Mouse (Mus musculus): ENCODE data around the gene Tmem176a.
A peak's percentile ranks its signal among the peaks of the same experiment; 100 is the strongest.
"Not testable (repeated sequence)": the region's sequence is repeated elsewhere in the genome, so short reads cannot be mapped to it uniquely, and the experiment has no call there.

Gene Tmem176a

DNA sequence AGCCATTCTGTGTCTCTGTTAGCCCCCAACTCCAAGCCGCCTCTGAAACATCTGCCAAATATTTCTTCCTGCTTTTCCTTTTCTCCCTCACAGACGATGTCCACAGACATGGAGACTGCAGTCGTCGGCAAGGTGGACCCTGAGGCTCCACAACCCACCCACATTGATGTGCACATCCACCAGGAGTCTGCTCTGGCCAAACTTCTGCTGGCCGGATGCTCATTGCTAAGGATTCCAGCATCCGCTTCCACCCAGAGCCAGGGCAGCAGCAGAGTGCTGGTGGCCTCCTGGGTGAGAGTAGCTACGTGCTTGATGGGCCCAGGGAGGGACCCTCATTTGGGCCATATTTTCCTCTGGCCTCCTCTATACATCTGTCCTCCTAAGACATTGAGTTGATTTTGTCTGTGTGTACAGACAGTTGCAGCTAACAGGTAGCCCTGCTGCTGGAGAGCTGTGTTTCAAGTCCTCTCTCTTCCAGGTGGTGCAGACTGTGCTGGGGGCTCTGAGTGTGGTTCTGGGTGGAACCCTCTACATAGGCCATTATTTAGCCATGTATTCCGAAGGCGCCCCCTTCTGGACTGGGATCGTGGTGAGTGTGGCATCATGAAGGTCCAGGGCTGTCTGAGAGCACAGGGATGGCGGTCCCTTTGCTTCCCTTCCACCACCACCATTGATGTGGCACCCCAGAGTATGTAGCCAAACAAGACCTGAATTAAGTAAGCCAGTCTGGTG is 1.6 kb downstream of the Tmem176a start:
- DNase-seq (ENCODE audit: low read depth) = no peak

DNA sequence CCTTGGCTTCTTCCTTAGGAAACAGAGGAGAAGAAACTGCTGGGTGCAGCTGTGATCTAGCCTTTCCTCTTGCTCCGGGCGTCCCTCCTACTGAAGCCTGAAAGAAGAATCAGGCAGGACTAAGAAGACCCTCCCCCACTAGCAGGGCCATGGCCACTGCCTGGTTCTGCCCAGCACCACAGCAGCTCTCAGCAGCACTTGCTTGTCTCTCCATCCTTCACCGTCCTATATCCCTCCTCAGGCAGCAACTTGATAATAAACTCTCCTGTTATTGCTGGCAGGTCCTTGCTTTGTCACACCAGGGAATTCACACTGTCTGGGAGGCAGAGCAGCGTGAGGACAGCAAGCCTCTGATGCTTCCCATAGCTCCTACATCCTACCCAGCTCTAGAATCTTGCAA is 4.4 kb downstream of the Tmem176a start:
- no peak for DNase-seq (ENCODE audit: low read depth)

DNA sequence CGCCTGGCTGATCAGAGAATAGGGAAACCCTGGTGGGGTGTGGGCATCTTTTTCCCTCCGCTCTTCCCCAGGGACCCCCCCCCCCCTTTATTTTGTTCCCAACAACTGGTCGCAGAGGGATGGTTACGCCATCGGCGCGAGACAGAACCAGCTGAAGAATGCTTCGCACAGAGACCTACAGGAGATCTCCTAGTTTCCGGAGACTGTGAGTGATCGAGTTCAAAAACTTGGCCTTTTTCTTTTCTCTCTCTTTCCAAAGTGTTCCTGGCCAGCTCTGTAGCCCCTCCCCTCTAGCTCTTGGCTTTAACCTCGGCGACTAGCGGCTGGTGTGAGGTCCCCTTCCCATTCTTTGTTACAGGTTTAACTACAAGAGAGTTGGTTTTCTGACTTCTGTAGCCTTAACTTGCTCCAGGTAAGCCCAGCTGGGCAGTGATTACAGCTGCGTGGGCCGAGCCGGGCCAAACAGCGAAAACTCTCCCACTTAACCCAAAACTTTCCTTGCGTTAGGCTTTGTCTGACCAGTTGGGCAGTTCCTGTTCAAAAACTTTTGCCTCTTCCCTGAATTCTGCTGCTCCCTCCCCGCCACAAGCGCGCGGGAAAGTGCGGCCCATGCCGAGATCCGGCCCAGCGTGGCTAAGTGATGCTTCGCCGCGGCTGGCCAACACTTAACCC is 11.2 kb downstream of the Tmem176a start:
- DNase-seq (ENCODE audit: low read depth) = no peak

DNA sequence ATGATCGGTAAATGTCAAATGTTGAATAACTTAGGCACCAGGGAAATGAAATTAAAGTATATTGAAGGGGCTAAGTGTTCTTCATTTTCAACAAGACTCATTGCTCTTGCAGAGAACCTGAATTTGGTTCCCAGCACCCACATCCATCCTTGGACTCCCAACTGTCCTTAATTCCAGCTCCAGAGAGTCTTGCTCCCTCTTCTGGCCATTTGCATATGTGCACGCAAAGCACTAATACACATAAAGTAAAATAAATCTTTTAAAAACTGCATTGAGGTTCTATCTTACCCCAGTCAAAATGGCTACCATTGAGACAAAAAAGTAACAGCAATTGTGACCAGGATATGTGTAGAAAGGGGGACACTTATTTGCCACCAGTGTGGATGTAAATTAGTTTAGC is 13.4 kb downstream of the Tmem176a start:
- no peak for DNase-seq (ENCODE audit: low read depth)

DNA sequence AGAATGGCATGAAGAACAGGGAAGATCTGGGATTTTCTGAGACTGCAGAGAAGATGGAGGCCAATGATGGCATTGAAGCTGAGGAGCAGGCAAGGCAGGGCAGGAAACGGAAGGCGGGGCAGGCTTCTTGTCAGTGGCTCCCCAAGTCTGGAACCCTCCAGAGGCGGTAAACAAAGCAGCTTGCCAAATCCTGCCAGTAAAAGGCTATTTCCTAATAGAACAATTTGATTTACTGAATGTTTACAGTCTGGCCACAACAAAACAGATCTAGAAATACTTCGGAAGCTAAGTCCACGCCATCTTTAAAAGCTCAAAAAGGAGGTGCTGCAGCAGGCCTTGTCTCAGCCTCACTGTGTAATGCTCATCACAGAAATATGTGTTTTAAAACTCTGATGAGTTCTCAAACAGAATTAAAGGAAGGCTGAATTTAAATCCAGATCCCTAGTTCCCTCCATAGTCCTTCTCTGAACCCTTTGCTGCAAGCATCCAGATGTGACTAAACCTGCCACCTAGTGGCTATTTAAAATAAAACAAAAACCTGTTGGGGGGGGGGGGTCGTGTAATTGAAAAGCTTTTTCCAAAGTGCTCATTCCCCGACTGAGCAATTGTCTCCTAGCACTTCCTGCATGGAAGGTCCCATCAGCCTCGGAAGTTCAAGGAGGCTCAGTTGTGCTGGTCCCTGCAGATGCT is 17.0 kb downstream of the Tmem176a start:
- no peak for DNase-seq (ENCODE audit: low read depth)

DNA sequence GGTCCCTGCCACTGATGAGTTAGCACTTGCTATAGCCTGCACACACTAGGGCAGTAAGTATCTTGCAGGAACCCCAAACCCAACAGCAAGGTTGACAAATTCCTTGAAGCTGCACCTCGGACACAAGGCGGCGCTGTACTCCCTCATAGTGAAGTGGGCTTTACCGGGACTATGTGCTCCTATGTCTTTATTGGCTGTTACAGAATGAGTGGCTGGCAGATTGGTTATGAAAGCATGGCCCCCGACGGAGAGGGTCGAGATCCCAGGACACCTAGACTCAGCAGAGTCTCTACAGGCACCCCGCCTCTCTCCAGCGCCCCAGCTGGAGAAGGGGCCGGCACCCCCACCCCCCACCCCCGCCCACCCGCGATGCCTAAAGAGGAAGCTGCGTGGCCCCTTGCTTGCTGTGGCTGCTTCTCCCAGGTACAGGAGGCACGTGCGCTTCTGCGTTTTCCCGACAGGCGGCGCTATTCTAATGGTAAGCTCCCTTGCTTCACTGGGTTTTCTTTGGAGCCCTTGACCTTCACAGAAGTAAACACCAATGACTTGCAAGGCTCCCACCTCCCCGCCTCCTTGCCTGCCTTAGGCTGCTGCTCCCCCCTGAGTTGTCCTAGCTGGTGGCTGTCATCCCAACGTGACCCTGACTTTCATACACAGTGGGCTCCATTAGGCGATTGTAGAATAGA is 19.6 kb downstream of the Tmem176a start:
- DNase-seq (ENCODE audit: low read depth) = peak; percentile 25

DNA sequence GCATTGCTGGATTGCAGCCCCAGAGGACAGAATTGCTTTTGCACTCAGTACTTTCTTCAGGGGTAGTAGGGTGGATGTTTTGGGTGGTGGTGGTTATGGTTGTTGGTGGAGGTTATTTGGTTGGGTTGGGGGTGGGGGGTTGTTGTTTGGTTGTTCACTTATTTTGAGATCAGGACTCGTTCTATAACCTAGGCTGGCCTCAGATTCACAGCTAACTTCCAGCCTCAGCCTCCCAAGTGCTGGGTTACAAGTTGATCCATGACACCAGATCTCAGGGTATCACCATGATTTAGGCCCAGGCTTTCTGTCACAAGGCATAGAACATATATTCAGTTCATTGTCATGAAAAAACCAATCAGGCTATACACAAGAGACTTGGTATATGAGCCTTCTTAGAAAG is 20.1 kb downstream of the Tmem176a start:
- DNase-seq (ENCODE audit: low read depth) = no peak

DNA sequence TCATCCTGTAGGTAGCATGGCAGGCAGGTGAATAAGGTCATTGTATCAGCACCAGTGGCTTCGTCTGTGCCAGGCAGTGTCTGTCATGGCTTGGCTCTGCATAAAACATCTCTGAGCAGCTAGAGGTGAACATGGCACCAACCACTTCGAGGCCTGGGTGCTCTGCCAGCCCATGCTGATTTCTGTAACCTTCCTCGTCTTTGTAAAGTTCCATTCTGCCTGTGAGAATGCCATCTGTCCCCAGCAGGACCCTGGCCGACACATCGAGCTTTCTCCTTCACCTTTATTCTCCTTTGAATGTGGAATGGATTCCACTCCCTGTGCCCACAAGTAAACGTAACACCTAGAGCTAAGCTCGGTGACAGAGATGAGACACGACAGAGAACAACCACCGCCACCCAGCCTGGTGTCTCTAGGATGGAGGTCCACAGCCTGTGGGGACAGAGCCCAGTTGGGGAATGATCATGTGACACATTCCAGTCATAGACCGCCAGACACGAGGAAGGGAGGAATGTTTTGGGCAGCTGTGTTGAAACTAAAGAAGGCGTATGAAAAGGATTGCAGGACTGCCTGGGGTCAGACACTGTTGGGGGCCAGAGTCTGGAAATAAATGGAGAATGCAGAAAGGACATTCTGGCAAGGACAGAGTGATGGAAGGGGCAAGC is 21.0 kb downstream of the Tmem176a start:
- no peak for DNase-seq (ENCODE audit: low read depth)

DNA sequence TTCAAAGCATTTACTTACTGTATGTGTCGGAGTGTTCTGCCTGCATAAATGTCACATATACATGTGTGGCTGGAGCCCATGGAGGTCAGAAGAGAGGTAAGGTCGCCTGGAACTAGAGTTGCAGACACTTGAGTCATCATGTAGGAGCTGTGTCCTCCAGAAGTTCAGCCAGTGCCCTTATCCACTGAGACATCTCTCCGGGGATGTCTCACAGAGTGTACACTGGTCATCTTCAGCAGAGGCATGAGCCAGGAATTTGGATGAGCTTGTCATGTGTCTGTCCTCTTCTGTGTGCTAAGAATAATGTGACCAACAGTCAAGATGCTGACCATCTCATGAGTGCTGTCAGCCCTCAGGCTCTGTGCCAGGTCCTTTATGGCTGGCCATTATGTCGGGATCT is 22.1 kb downstream of the Tmem176a start:
- DNase-seq (ENCODE audit: low read depth) = no peak

DNA sequence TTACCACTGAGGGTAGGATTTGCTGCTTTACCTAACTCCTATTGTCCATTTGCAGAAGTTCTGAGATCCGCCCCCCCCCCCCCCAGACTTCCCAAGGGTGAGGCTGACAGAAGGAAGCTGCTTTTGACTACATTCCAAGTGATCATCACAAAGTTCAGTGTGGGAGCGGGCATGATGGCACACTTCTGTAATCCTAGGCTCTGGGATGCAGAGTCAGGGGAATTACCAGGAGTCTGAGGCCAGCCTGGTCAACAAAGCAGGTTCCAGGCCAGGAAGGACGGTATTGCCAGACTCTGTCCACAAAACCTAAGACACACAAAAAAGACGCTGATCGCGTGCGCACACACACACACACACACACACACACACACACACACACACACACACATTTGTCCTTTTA is 22.8 kb downstream of the Tmem176a start:
- no peak for DNase-seq (ENCODE audit: low read depth)

DNA sequence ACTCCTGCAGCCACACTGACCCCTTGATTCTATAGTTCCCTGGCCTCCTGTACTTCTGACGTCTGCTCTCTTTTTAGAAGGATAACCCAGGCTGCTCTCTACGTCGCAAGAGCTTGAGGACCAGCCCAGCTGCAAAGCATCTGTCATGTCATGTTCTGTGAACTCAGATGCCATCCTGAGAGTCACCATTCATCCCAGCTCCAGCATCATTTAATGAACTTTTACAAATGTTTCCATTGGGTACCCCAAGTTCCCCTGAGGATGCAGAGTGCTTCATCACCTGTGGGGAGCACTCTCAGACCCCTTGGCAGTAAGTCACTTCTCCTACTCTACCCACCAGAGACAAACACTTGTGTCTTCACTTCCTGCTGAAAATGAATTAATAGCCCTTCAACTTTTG is 23.5 kb downstream of the Tmem176a start:
- DNase-seq (ENCODE audit: low read depth) = no peak

DNA sequence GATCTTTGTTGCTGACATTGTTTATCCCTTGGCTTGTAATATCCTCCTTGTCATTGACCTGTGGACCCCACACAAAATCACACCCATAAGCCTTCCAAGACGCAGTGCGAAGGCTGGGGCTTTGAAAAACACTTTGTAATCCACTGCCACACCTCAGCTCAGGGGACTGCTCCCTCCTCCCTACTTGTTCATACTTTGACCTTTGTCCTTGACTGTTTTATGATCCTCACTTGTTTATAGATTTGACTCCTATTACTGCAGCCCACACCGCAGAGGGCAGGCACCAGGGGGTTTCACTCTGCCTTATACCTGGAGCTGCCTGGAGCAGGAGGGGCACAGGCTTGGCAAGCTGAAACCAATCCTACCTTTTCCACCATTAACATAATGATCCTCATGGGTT is 24.0 kb downstream of the Tmem176a start:
- DNase-seq (ENCODE audit: low read depth) = no peak

DNA sequence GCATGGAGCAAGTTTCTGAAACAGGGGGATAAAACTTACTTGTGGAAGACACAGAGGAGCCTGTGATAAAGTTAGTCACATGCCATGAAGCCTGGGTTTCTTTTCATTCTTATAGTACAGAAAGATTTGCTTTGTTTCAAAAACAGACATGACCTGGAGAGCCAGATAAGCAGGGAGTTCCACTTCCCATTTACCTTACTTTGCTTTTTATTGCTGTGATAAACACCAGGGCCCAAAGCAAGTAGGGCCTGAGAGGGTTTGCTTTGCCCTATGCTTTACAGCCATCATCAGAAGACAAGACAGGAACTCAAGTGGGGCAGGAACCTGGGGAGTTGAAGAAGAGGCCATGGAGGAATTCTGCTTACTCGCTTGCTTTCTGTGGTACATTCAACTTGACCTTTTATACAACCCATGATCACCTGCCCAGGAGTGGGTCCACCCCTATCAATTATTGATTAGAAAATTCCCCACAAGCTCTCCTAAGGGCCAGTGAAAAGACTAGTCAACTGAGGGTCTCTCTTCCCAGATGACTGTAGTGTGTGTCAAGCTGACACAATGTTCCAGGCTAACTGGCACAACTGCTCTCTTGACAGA is 24.5 kb downstream of the Tmem176a start:
- no peak for DNase-seq (ENCODE audit: low read depth)

DNA sequence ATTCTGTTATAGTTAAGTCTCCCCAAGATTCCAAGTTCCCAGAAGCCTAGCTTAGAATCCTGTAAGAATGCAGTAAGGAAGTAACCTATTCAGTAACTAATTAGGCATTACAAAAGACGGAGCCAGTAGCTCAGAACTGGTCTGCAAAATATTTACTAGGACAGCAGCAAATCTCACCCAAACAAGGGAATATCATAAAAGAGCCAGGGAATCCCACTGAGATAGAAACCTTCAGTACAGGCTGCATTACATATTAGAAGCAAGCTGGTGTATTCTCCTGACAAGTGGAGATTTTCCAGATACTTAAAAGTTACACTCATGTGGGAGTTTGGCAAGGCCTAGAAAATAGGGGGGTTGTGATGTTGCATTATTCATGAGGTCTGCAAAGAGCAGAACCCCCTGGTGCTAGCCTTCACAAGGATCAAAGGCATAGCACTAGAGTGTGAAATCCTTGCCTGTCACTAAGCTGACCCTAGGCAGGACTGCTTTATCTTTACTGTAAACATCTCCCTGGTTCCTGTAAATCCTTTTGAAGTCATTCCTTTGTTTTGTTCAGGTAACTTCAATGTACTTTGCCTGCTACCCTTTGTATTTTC is 25.7 kb downstream of the Tmem176a start:
- DNase-seq (ENCODE audit: low read depth) = not testable (repeated sequence)

DNA sequence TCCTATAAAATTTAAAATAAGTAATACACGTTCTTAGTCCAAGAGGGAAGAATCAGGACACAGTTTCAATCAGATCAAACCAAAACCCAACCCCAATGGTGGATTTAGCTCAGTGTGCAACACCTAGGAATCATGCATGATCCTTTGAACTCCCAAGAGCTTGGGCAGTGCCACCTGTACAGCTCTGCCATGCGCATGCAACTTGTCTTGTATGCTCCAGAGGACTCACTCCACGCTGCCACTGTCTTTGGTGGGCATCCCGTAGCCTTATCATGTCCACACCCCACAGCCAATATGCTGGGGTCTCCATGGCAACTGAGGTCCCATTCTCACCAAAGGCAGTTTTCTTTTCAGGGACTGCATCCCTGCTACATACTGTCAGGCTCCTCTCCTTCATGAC is 26.4 kb downstream of the Tmem176a start:
- no peak for DNase-seq (ENCODE audit: low read depth)

DNA sequence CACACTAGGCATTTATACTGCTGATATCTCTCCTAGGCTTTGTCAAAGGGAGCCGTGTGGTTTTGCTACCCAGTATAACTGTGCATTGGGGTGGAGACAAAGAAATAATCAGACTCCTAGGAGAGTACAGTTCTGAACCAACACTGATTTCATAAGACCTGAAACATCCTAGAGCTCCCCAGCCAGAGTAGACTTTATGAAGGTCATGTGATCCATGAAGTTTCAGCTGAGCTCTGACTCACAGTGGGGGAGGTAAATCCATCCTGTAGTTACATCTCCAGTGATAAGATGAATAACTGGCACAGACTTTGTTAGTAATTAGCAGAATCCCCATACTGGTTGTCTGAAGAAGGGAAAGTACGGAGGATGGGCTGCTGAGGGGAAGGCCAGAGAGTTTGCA is 29.1 kb downstream of the Tmem176a start:
- no peak for DNase-seq (ENCODE audit: low read depth)

DNA sequence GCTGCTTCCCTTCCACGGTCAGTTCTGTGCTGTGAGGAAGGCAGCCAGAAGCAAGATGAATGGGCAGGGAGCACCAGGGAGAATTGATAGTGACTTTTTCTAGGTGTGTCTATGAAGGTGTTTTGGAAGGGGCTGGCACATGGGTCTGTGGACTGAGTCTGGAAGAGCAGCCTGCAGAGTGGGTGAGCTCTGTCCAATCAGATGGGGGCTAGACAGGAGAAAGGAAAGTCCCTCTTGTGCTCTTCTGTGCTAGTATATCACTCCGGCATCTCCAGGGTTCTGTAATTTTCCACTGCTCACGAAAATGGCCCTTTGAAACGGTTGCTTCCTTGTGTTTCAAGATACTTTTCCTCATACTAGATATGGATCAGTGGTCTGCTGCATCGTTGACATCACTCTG is 31.9 kb downstream of the Tmem176a start, which contains the start of gene Aoc1:
TSS of gene Aoc1 (plus strand) at position 301 of the 400 bp plus-strand sequence.
- no peak for DNase-seq (ENCODE audit: low read depth)

DNA sequence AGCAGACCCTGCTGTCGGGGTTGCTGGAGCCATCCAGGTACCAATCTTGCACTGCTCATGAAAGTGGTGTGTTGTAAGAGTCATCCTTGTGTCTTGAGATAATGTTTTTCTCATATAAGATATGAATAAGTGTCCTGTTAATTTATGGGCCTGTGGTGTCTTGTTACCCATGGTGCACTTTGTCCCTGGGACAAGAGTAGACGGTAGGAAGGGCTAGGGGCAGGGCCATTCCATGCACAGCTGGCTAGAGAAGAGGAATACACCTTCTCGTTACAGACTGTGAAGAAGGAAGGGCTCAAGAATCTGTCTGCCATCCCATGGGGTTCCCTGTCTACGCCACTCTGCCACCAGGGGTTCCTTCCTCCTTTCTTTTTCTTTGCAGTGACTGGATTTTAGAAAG is 33.9 kb downstream of the Tmem176a start:
- no peak for DNase-seq (ENCODE audit: low read depth)

DNA sequence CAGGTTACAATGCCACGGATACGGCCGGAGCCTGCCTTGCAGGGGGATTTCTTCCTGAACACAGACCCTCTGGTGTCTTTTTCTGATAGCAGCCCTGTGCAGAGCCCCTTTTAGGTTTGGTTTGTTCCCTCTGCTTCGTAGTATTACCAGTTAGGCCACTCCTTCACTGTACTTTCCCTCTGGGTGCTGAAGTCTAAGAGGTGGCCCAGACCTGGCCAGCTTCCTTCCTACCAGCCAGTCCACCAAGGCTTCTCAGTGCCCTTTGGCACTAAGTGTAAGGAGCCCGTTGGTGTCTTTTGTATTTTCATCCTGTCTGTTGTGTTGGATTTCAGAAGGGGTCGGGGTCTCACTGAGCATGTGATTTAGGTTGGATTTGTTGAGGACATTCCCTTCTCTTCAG is 34.8 kb downstream of the Tmem176a start:
- no peak for DNase-seq (ENCODE audit: low read depth)

DNA sequence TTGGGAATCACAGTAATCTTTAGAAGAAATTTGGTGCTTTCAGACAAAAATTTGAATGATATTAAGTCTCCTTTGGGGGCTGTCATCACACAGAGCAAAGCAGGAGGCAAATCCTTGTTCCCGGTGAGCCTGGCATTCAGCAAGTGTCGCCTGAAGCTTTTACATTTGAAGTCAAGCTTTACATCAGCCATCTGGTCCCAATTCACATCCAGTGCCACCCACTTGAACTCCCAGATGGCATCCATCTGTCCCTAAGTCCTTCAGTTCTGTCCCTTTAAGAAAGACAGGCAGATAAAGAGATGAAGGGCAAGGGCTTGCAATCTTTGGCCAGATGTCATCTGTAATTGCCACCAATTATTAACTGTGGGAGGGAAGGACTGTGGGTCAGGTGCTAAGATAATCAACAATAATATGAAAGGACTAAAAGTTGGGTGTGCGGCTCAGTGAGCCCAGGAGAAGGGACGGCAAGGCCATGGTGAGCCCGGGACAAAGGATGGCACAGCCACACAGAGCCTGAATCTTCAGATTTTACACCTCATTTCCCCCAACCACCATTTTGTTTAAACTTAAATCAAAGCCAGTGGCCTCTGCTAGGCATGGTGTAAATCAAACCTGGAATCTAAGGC is 35.9 kb downstream of the Tmem176a start:
- no peak for DNase-seq (ENCODE audit: low read depth)

DNA sequence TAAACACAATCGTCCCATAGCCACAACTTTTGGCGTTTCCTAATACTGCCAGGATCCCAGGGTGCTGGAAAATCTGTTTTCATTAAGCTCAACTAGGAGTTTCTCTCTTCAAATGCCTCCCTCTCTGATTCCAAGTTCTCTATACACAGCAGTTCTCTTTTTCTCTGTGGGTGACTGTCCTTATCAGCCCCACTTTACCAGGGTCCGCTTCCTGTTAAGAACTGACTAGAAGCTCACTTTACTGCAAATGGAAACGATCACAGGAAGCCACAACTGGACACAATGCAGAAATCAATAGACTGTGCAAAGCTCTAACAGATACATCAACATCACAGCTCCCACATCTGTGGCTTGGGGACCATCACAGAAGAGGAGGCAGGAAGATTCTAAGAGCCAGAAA is 53.5 kb downstream of the Tmem176a start:
- no peak for DNase-seq (ENCODE audit: low read depth)
